Mouse (Mus musculus) forebrain, embryonic 13.5 days (tissue): Measurements from ENCODE around the gene Itgb5. TPM values are rescaled to one million over a fixed set of nuclear protein-coding genes. Genes with fewer than 3 reads are reported as not detected.

Source experiments
- ATAC-seq: fragments of 200-750 bp; cut with Nextera tagmentation; 2 replicates; pipeline ENCODE4 v1.8.0; 2017
- H3K27ac ChIP-seq: fragments of 300-500 bp; sonication (generic); 2 replicates; pipeline ENCODE4 v1.5.1; 2015; ENCODE audit warnings: inconsistent platforms, mild to moderate bottlenecking, moderate library complexity
- H3K27me3 ChIP-seq: fragments of 300-500 bp; sonication (generic); 2 replicates; pipeline ENCODE4 v1.6.1; 2015; ENCODE audit warnings: mild to moderate bottlenecking, inconsistent platforms
- H3K36me3 ChIP-seq: fragments of 300-500 bp; sonication (generic); 2 replicates; pipeline ENCODE4 v1.6.1; 2015; ENCODE audit warnings: mild to moderate bottlenecking, inconsistent platforms; ENCODE audit not compliant: poor library complexity, severe bottlenecking
- H3K4me1 ChIP-seq: fragments of 300-500 bp; sonication (generic); 2 replicates; pipeline ENCODE4 v1.6.1; 2015; ENCODE audit warnings: inconsistent platforms
- H3K4me2 ChIP-seq: fragments of 300-500 bp; sonication (generic); 2 replicates; pipeline ENCODE4 v1.6.1; 2015; ENCODE audit warnings: inconsistent platforms, mild to moderate bottlenecking, moderate library complexity
- H3K4me3 ChIP-seq: fragments of 300-500 bp; sonication (generic); 2 replicates; pipeline ENCODE4 v1.5.1; 2015; ENCODE audit warnings: mild to moderate bottlenecking, inconsistent platforms
- H3K9ac ChIP-seq: fragments of 300-500 bp; sonication (generic); 2 replicates; pipeline ENCODE4 v1.6.1; 2015; ENCODE audit warnings: mild to moderate bottlenecking, inconsistent platforms
- H3K9me3 ChIP-seq: fragments of 300-500 bp; sonication (generic); replicated peaks from 2 replicates; pipeline ENCODE4 v1.6.1; 2016; ENCODE audit warnings: inconsistent platforms
- WGBS: fragments of 180-500 bp; shearing (Covaris S2); methylation state at CpG from one replicate; pipeline ENCODE4 v1.1.7; 2015; 5-methylcytosine and 5-hydroxymethylcytosine counted together
- polyA plus RNA-seq: library from polyadenylated mRNA; unstranded; fragments of >200 nt; fragmentation: Nextera tagmentation; extraction: Ambion mirVana; gene quantifications from 2 replicates; pipeline ENCODE4 v1.2.1, GENCODE M21; 2015

Gene Itgb5
- polyA plus RNA-seq, 1 experiment from 2014 or later, result 2.5 TPM

DNA sequence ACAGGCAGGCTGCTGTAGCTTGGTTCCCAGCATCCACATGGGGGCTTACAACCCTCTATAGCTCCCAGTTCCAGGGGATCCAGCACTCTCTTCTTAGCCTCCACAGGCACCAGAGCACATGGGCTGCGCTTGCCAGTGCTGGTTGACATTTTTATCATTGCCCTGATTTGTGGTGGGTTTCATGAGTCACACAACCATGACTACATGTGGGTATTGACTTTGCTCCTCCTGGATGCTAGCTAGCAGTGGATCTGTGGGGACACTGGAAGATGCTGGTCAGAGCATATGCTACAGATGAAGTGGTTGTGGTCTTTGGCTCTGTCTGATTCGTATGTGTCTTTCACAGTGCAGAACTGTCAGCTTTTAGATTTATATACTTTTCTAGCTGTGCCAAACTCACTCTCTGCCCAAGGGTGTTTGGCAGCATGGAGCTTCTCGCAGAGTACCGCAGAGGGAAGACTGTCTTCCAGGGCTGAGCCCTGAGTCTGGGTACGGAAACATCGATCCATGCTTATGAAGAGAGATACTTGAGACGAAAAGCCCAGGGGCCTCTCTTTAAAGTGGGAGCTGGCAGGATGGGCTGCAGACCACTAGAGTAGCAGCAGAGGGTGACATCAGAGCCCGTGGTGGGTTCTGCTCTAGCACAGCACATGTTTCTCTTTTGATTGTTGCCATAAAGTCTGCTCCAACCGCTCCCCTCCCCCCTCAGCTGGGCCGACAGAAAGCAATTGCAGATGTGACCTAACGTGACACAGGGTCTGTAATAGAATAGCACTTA is 74.4 kb downstream of the Itgb5 start:
- Histone ChIP-seq H3K4me1 (no peaks in the 10 kb centered on the region), H3K36me3 (no peaks in the 10 kb centered on the region), H3K9me3 (no peaks in the 10 kb centered on the region), H3K27me3 (no peaks in the 10 kb centered on the region; the same call in 1 of the 2 replicates), H3K4me3 (no peak overlapping the region), H3K9ac (no peak overlapping the region), H3K27ac (no peak overlapping the region), H3K4me2 (no peak overlapping the region)
- 77% methylated on average over 11 of the region's 11 CpGs for WGBS
- ATAC-seq, result no peak

DNA sequence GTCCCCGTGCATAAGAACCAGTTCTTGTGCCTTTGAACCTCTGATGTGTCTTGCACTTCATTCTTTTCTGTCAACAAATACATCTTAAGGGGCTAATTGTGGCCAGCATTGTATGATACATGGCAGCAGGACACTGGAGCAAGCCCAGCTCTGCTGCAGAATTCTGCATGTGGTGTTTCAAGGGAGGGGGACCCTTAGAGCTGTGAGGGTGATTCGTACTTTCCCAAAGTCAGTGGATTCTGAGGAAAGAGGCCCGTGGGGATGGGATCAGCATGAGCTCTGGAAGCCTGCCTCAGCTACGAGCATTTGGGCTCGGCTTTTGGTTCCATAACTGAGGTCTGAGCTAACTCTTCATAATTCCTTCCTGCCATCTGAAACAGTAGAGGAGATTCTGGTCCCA is 75.1 kb downstream of the Itgb5 start:
- Histone ChIP-seq H3K4me1 (no peaks in the 10 kb centered on the region), H3K27ac (no peak overlapping the region), H3K9me3 (no peaks in the 10 kb centered on the region), H3K9ac (no peak overlapping the region), H3K4me2 (no peak overlapping the region), H3K27me3 (no peaks in the 10 kb centered on the region; the same call in 1 of the 2 replicates), H3K4me3 (no peak overlapping the region), H3K36me3 (no peaks in the 10 kb centered on the region)
- no peak for ATAC-seq
- WGBS, result 82% methylated on average over 5 of the region's 5 CpGs

DNA sequence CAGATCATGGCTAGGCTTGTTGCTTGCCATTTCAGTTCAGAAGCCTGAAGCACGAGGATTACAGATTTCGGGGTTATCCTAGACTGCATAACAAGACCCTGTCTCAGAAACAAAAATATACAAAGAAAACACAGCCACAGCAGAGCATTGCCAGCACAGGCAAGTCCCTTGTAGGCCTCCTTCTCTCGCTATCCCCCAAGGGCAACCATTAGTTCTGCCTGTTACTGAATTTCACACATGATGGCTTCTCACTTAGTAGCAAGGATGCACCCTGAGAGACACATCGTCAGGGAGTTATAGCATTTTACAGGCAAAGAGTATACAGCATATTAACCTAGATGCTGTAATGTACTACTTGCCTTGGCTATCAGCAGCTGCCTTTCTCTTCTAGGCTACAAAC is 78.8 kb downstream of the Itgb5 start:
- H3K4me3 ChIP-seq, result no peak overlapping the region
- WGBS, result 78% methylated on average over 4 of the region's 4 CpGs
- H3K27me3 ChIP-seq, result no peaks in the 10 kb centered on the region
- no peak overlapping the region for H3K9ac ChIP-seq
- H3K4me2 ChIP-seq, result no peak overlapping the region
- H3K36me3 ChIP-seq, result no peaks in the 10 kb centered on the region
- no peak overlapping the region for H3K27ac ChIP-seq
- H3K4me1 ChIP-seq, result no peaks in the 10 kb centered on the region
- H3K9me3 ChIP-seq, result no peaks in the 10 kb centered on the region
- no peak for ATAC-seq

DNA sequence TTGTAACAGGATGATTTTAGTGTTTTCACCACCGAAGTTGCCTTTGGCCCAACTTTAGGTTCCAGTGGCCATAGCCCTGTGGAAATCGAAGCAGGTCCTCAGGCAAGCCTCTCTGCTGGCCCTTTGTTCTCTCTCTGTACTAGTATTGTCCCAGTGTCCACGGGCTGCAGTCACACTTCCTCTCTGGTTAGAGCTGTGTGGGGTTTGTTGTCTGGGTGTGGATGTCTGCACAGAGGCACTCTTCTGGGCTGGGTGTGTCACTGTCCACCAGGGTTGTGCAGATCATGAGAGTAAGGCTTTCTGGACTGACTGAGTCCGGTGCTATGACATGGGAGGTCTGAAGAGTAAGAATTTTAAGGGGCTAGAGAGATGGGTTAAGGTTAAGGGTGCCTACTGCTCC is 85.5 kb downstream of the Itgb5 start:
- 0 out of 2 replicates have a peak, but pooled peaks cover 2% of the 10 kb centered on the region for H3K27me3 ChIP-seq
- H3K27ac ChIP-seq, result no peak overlapping the region
- peaks cover 16% of the 10 kb centered on the region for H3K4me1 ChIP-seq
- H3K4me2 ChIP-seq, result no peak overlapping the region
- H3K36me3 ChIP-seq, result no peaks in the 10 kb centered on the region
- H3K4me3 ChIP-seq, result no peak overlapping the region
- ATAC-seq, result no peak
- 73% methylated on average over 4 of the region's 4 CpGs for WGBS
- H3K9me3 ChIP-seq, result no peaks in the 10 kb centered on the region
- no peak overlapping the region for H3K9ac ChIP-seq

DNA sequence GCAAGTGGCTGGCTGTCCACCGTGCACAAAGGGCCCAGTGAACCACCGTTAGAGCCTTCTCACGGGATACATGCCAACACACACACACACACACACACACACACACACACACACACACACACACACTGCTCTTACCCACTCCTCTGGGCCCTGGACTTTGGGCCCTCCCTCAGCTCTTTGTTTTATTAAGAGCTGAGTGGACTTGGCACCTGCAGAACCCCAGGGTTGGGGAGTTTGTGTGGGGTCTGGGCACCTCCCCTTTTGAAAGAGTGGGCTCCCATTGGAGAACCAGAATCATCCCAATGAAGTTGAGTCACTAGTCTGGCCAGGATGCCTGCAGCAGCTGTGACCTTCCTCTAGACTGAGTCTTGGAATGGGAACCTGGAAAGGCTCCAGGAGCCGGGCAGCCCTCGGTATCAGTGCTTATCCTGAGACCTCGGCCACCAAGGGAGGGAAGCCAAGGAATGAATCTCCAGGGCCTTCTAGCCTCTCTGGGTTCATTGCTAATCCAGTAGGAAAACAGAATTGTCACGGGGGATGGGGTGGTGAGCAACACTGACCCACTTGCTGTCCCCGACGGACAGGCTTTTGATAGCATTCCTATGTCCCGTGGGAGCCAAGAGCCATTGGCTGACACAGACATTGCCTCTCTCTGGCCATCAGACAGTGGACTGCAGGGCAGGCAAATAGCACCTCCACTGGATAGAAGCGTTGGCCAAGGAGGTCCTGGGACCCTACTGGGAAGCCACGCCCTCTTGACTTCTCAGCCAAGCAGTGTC is 87.2 kb downstream of the Itgb5 start:
- Histone ChIP-seq H3K36me3 (no peaks in the 10 kb centered on the region), H3K27ac (no peak overlapping the region), H3K4me3 (no peak overlapping the region), H3K27me3 (0 out of 2 replicates have a peak, but pooled peaks cover 2% of the 10 kb centered on the region), H3K9me3 (no peaks in the 10 kb centered on the region), H3K4me2 (no peak overlapping the region), H3K9ac (no peak overlapping the region), H3K4me1 (peaks cover 16% of the 10 kb centered on the region)
- WGBS, result 73% methylated on average over 12 of the region's 12 CpGs
- peak; percentile 57 for ATAC-seq

DNA sequence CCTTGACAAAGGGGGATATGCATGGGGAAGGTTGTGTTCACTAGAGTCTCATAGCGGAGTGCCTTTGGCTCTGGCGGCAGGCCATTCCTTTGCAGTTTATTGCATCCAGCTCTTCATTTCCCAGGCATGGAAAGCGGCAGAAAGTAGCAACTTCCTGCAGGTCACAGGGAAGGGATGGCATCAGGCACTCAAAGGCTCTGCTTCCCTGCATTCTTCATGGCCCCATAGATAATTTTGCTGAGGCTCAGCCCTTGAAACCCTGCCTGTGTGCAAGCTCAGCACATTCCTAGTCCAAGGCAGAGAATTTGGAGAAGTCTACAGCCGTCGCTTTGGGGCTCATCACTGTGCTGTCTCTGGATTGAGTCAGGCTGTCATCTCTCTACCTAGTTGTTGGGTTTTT is 87.9 kb downstream of the Itgb5 start:
- 0 out of 2 replicates have a peak, but pooled peaks cover 2% of the 10 kb centered on the region for H3K27me3 ChIP-seq
- no peak overlapping the region for H3K27ac ChIP-seq

DNA sequence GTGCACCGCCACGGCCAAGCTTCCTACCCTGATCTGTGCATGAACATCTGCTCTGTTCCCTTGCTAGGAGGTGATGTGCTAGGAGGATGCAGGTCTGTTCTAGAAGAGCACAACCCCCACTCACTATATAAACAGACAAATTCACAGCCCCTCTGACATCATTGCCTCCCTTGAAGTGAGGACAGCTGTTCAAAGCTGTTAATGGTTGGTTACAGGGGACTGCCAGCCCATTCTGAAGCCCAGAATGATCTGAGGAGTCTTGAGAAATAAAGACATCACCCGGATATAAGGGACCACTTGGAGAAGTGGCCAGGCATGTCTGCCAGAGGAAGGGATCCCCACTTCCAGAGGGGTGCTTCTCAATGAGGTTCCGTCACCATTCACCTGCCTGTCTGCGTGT is 88.5 kb downstream of the Itgb5 start:
- no peaks in the 10 kb centered on the region for H3K36me3 ChIP-seq
- no peaks in the 10 kb centered on the region for H3K9me3 ChIP-seq
- WGBS, result 92% methylated on average over 5 of the region's 5 CpGs
- no peak overlapping the region for H3K9ac ChIP-seq
- H3K4me2 ChIP-seq, result no peak overlapping the region
- 0 out of 2 replicates have a peak, but pooled peaks cover 2% of the 10 kb centered on the region for H3K27me3 ChIP-seq
- ATAC-seq, result no peak
- H3K4me3 ChIP-seq, result no peak overlapping the region
- peaks cover 21% of the 10 kb centered on the region for H3K4me1 ChIP-seq
- no peak overlapping the region for H3K27ac ChIP-seq

More for the DNA sequence above, 87.9 kb downstream of the Itgb5 start:
- no peak overlapping the region for H3K4me2 ChIP-seq
- no peak overlapping the region for H3K4me3 ChIP-seq
- no peak overlapping the region for H3K9ac ChIP-seq
- peaks cover 21% of the 10 kb centered on the region for H3K4me1 ChIP-seq
- no peaks in the 10 kb centered on the region for H3K9me3 ChIP-seq
- 74% methylated on average over 5 of the region's 5 CpGs for WGBS
- ATAC-seq, result no peak
- no peaks in the 10 kb centered on the region for H3K36me3 ChIP-seq

DNA sequence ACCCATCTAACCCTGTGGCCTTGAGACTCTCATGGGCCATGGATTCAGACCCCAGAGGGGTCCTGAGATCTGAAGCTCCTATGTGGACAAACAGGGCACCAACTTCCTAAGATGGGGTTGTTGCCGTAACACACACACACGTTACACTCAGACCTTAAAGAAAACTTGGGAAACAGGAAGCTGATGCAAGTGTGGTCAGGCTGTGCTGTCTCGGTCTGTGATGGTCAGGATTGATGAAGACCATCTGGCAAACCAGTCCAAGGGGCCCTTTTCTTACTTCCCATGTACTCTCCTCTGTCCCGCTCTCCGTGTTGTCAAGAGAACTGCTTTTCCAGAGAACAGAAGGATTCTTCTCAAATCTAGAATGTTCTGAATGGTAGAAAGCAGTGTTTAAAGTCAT is 92.0 kb downstream of the Itgb5 start:
- ATAC-seq, result no peak
- 94% methylated on average over 5 of the region's 5 CpGs for WGBS
- Histone ChIP-seq H3K9ac (no peak overlapping the region), H3K27me3 (0 out of 2 replicates have a peak, but pooled peaks cover 2% of the 10 kb centered on the region), H3K4me3 (no peak overlapping the region), H3K4me1 (peaks cover 14% of the 10 kb centered on the region), H3K36me3 (no peaks in the 10 kb centered on the region), H3K9me3 (no peaks in the 10 kb centered on the region), H3K27ac (no peak overlapping the region), H3K4me2 (no peak overlapping the region)

DNA sequence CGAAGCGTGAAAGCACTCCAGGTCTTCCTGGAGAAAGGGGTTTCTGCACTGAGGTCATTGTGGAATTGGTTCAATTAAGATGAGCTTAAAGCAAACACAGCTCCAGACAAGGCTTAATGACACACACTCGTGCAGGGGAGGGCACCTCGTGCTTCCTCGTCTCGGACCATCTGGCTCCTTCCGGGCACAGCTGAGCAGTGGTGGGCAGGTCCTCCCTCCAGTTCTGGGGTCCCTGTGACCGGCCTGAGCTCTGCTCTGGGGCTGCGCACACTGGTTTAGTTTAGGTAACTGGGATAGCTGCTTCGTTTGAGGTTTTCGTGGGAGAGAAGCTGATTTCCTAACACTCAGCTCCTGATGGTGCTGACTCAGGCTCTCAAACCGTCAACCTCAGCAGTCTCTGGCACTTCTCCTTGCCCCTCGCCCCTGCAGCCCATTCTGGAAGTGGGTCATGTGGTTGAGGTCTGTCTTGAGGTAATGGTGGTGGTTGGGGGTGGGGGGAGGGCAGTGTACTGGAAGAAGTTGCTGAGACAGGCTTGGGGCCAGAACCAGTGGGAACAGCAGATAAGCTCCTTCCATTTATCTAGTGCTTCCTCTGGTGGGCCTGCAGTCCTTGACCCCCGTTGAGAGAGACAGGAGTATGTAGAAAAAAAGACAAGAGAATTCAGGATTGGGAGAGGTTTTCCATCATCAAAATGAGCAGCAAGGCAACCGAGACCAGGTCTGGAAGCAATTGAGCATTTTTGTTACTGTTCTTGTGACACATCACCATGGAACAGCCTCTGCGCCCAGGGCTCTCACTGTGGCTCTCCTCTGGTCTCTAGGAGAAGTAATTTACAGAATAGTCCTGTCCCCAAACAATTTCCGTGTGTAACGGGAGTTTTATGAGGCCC is 92.9 kb downstream of the Itgb5 start:
- 0 out of 2 replicates have a peak, but pooled peaks have one; percentile 53 for ATAC-seq
- Histone ChIP-seq H3K9ac (no peak overlapping the region), H3K4me3 (no peak overlapping the region), H3K4me1 (peaks cover 6% of the 10 kb centered on the region; the same call in 1 of the 2 replicates), H3K4me2 (no peak overlapping the region), H3K9me3 (no peaks in the 10 kb centered on the region), H3K36me3 (no peaks in the 10 kb centered on the region), H3K27ac (no peak overlapping the region), H3K27me3 (no peaks in the 10 kb centered on the region)
- 68% methylated on average over 18 of the region's 18 CpGs for WGBS

DNA sequence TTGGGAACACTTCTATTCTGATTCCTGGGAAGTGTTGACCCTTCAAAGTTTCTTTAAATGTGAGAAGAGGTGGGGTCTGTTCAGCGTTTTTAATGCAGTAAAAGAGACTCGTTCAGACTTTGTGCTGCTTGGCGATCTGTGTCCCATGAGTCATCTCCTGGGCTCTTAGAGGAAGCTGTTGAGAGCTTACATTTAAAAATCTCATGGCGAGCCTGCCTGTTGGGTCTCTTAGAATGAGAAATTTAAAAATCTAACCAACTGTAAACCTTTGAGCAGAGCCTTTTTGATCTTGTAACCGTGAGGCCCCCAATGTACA is 93.5 kb downstream of the Itgb5 start:
- no peak overlapping the region for H3K4me3 ChIP-seq
- H3K36me3 ChIP-seq, result no peaks in the 10 kb centered on the region
- no peak overlapping the region for H3K4me2 ChIP-seq
- H3K9me3 ChIP-seq, result no peaks in the 10 kb centered on the region
- no peak overlapping the region for H3K9ac ChIP-seq
- no peaks in the 10 kb centered on the region for H3K27me3 ChIP-seq
- H3K4me1 ChIP-seq, result peaks cover 5% of the 10 kb centered on the region; the same call in 1 of the 2 replicates
- 63% methylated on average over 5 of the region's 5 CpGs for WGBS
- no peak for ATAC-seq
- H3K27ac ChIP-seq, result no peak overlapping the region

DNA sequence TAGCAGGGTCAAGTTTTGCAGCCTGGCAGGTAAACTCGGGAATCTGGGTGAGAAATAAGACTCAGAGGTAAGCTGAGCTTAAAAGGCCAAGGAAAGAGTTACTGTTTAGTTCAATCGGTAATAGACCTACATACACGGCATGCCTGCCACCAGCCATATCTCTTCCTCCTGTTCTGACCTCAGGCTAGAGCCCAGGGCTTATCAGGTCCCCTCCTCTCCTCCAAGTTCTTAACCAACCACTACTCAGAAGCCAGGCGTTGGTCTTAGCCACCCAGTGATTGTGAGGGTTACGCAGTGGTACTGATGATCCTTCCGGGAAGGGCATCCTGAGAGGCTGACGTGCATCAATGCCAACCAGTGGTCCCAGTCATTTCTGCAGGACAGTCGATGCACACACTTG is 94.3 kb downstream of the Itgb5 start:
- WGBS, result 94% methylated on average over 8 of the region's 8 CpGs
- no peak overlapping the region for H3K9ac ChIP-seq
- H3K36me3 ChIP-seq, result no peaks in the 10 kb centered on the region
- H3K4me1 ChIP-seq, result peaks cover 9% of the 10 kb centered on the region
- no peak overlapping the region for H3K27ac ChIP-seq
- ATAC-seq, result no peak
- H3K9me3 ChIP-seq, result no peaks in the 10 kb centered on the region
- H3K4me2 ChIP-seq, result no peak overlapping the region
- no peak overlapping the region for H3K4me3 ChIP-seq
- no peaks in the 10 kb centered on the region for H3K27me3 ChIP-seq
